Mouse (Mus musculus) hindbrain, embryonic 16.5 days (tissue): ENCODE results near the gene Ercc6. TPM values are rescaled to one million over a fixed set of nuclear protein-coding genes. Genes with fewer than 3 reads are reported as not detected.

Experiments
- ATAC-seq: fragments of 200-750 bp; cut with Nextera tagmentation; 2 replicates; pipeline ENCODE4 v1.8.0; 2017; ENCODE audit warnings: moderate TSS enrichment, moderate library complexity
- H3K27ac ChIP-seq: fragments of 300-500 bp; sonication (generic); 2 replicates; pipeline ENCODE4 v1.5.1; 2014; ENCODE audit warnings: low read depth, mild to moderate bottlenecking, control low read depth, low read length, moderate library complexity
- H3K27me3 ChIP-seq: fragments of 300-500 bp; sonication (generic); replicated peaks from 2 replicates; pipeline ENCODE4 v1.6.1; 2014; ENCODE audit warnings: low read length; ENCODE audit not compliant: control insufficient read depth, insufficient read depth
- H3K36me3 ChIP-seq: fragments of 300-500 bp; sonication (generic); 2 replicates; pipeline ENCODE4 v1.6.1; 2014; ENCODE audit warnings: mild to moderate bottlenecking, low read length, moderate library complexity, mixed read lengths; ENCODE audit not compliant: control insufficient read depth, insufficient read depth
- H3K4me1 ChIP-seq: fragments of 300-500 bp; sonication (generic); 2 replicates; pipeline ENCODE4 v1.6.1; 2014; ENCODE audit warnings: low read depth, low read length; ENCODE audit not compliant: control insufficient read depth, insufficient read depth
- H3K4me2 ChIP-seq: fragments of 300-500 bp; sonication (generic); 2 replicates; pipeline ENCODE4 v1.6.1; 2014; ENCODE audit warnings: mild to moderate bottlenecking, low read length, control low read depth, moderate library complexity
- H3K4me3 ChIP-seq: fragments of 300-500 bp; sonication (generic); 2 replicates; pipeline ENCODE4 v1.5.1; 2014; ENCODE audit warnings: mild to moderate bottlenecking, low read length, control low read depth, moderate library complexity
- H3K9ac ChIP-seq: fragments of 300-500 bp; sonication (generic); 2 replicates; pipeline ENCODE4 v1.6.1; 2014; ENCODE audit warnings: low read depth, mild to moderate bottlenecking, control low read depth, low read length, moderate library complexity
- H3K9me3 ChIP-seq: fragments of 300-500 bp; sonication (generic); 2 replicates; pipeline ENCODE4 v1.6.1; 2014; ENCODE audit warnings: mild to moderate bottlenecking, low read length, moderate library complexity; ENCODE audit not compliant: control insufficient read depth
- WGBS: fragments of 180-500 bp; shearing (Covaris S2); extraction: QIAGEN DNeasy Blood & Tissue Kit; methylation state at CpG from one replicate; pipeline ENCODE4 v1.1.7; 2014; 5-methylcytosine and 5-hydroxymethylcytosine counted together
- polyA plus RNA-seq: library from polyadenylated mRNA; unstranded; fragments of >200 nt; fragmentation: Nextera tagmentation; extraction: Ambion mirVana; gene quantifications from 2 replicates; pipeline ENCODE4 v1.2.1, GENCODE M21; 2015

The Ercc6 gene
- polyA plus RNA-seq, 1 experiment from 2014 or later: 24.2 TPM

GRCm38 (mm10) chr14:32606316-32606715 is 93.0 kb downstream of the Ercc6 start:
- no peak overlapping the region for H3K27ac ChIP-seq

DNA sequence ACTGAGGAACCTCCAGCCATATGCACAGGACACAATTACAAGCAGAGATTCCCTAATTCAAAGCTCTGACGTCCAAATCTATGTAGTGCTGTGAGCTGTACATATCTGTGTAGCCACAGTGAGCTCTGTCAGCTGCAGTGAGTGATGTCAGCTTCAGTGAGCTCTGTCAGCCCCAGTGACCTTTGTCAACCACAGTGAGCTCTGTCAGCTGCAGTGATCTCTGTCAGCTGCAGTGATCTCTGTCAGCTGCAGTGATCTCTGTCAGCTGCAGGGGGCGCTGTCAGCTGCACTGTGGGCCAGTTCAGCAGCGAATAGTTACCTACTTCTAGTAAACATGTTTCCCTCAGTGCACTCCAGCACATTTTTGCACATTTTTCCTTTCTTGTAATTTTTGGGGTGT is 96.1 kb downstream of the Ercc6 start:
- H3K27me3 ChIP-seq: no peaks in the 10 kb centered on the region
- H3K4me2 ChIP-seq: no peak overlapping the region
- no peaks in the 10 kb centered on the region for H3K36me3 ChIP-seq
- 25% methylated on average over 3 of the region's 3 CpGs for WGBS
- H3K9me3 ChIP-seq: no peaks in the 10 kb centered on the region
- no peak overlapping the region for H3K27ac ChIP-seq
- peaks cover 3% of the 10 kb centered on the region; the same call in 1 of the 2 replicates for H3K4me1 ChIP-seq
- no peak overlapping the region for H3K4me3 ChIP-seq
- no peak overlapping the region for H3K9ac ChIP-seq
- ATAC-seq: no peak

More at GRCm38 (mm10) chr14:32606316-32606715, 93.0 kb downstream of the Ercc6 start:
- Histone ChIP-seq H3K9ac (no peak overlapping the region), H3K36me3 (no peaks in the 10 kb centered on the region), H3K9me3 (no peaks in the 10 kb centered on the region), H3K4me2 (no peak overlapping the region), H3K27me3 (peaks cover 11% of the 10 kb centered on the region), H3K4me1 (peaks cover 3% of the 10 kb centered on the region; the same call in 1 of the 2 replicates), H3K4me3 (no peak overlapping the region)
- WGBS: 38% methylated on average over 8 of the region's 8 CpGs
- ATAC-seq: no peak

DNA sequence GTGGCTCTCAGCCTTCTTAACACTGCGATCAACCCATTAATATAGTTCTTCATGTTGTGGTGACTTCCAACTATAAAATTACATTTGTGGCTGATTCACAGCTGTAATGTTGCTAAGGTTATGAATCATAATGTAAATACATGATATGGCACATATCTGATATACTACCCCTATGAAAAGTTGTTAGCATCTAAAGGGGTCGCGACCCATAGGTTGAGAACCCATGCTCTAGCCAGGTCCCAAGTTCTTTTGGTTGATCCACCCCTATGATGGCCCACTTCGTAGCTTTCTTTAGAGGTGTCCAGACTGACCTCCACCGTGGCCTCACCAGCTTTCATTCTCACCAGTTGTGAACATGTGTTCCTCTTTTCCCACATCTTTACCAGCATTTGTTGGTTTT is 103.9 kb downstream of the Ercc6 start:
- H3K9me3 ChIP-seq: no peaks in the 10 kb centered on the region
- H3K4me3 ChIP-seq: no peak overlapping the region
- 94% methylated on average over 5 of the region's 5 CpGs for WGBS
- H3K4me1 ChIP-seq: no peaks in the 10 kb centered on the region
- H3K9ac ChIP-seq: no peak overlapping the region
- no peaks in the 10 kb centered on the region for H3K27me3 ChIP-seq
- H3K4me2 ChIP-seq: no peak overlapping the region
- H3K36me3 ChIP-seq: no peaks in the 10 kb centered on the region
- no peak overlapping the region for H3K27ac ChIP-seq
- no peak for ATAC-seq

DNA sequence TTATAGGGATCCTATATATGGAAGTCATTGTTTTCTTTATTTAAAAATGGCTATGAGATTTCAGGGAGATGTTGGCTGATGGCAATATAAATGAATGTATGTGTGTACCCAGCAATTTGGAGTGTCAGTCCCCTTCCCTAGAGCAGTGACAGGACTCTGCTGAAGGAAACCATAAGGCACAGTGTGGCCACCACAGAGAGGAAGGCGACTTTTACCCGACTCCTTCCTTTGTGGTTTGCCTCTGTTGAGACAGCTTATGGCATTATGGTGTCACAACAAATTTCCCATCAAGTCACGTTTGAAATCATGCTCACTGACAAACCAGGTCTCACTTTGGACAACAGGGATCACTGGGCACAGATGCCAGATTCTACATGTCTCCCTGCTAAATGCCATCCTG is 110.9 kb downstream of the Ercc6 start:
- no peak overlapping the region for H3K9ac ChIP-seq
- H3K27ac ChIP-seq: no peak overlapping the region
- no peaks in the 10 kb centered on the region for H3K27me3 ChIP-seq
- H3K9me3 ChIP-seq: no peaks in the 10 kb centered on the region
- no peaks in the 10 kb centered on the region for H3K36me3 ChIP-seq
- no peak for ATAC-seq
- H3K4me2 ChIP-seq: no peak overlapping the region
- H3K4me3 ChIP-seq: no peak overlapping the region
- no peaks in the 10 kb centered on the region for H3K4me1 ChIP-seq
- WGBS: 81% methylated on average over 3 of the region's 3 CpGs

GRCm38 (mm10) chr14:32624811-32625210 is 111.5 kb downstream of the Ercc6 start:
- no peak overlapping the region for H3K27ac ChIP-seq
- no peak overlapping the region for H3K4me2 ChIP-seq
- no peak for ATAC-seq
- H3K27me3 ChIP-seq: no peaks in the 10 kb centered on the region
- H3K9ac ChIP-seq: no peak overlapping the region
- no peaks in the 10 kb centered on the region for H3K36me3 ChIP-seq
- no peaks in the 10 kb centered on the region for H3K9me3 ChIP-seq
- H3K4me1 ChIP-seq: no peaks in the 10 kb centered on the region
- 93% methylated on average over 7 of the region's 7 CpGs for WGBS
- H3K4me3 ChIP-seq: no peak overlapping the region

- H3K9me3 ChIP-seq: no peaks in the 10 kb centered on the region
- WGBS: 48% methylated on average over 2 of the region's 2 CpGs
Measured at GRCm38 (mm10) chr14:32627271-32627670, 114.0 kb downstream of the Ercc6 start.

DNA sequence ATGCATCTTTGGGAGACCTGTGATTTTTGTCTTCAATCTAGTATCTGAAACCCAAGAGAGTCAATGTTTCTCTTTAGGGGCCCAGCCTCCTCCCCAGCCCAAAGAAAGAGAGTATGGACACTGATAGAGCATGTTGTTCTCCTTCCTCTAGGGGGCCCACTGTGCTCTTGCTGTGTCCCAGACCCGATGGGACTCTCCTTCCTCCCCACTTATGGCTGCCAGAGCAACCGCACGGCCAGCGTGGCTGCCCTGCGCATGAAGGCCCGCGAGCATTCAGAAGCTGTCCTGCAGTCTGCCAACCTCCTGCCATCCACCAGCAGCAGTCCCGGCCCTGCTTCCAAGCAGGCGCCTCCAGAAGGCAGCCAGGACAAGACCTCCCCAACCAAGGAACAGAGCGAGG is 115.3 kb downstream of the Ercc6 start:
- H3K27me3 ChIP-seq: no peaks in the 10 kb centered on the region
- no peak overlapping the region for H3K9ac ChIP-seq
- no peaks in the 10 kb centered on the region for H3K36me3 ChIP-seq
- no peaks in the 10 kb centered on the region for H3K4me1 ChIP-seq
- ATAC-seq: no peak
- H3K4me3 ChIP-seq: no peak overlapping the region
- no peak overlapping the region for H3K4me2 ChIP-seq
- H3K27ac ChIP-seq: no peak overlapping the region
- H3K9me3 ChIP-seq: no peaks in the 10 kb centered on the region
- 41% methylated on average over 10 of the region's 10 CpGs for WGBS

More at GRCm38 (mm10) chr14:32627271-32627670, 114.0 kb downstream of the Ercc6 start:
- H3K9ac ChIP-seq: no peak overlapping the region
- no peak overlapping the region for H3K4me2 ChIP-seq
- no peaks in the 10 kb centered on the region for H3K36me3 ChIP-seq
- no peaks in the 10 kb centered on the region for H3K27me3 ChIP-seq
- no peak overlapping the region for H3K4me3 ChIP-seq
- ATAC-seq: no peak
- no peak overlapping the region for H3K27ac ChIP-seq
- H3K4me1 ChIP-seq: no peaks in the 10 kb centered on the region

Other genes with a start within 250 kb of the Ercc6 start
- 20.9 and 24.6 TPM in 2 replicates for gene Ogdhl, start 191.5 kb upstream of the Ercc6 start, polyA plus RNA-seq
- 0.74 and 0.95 TPM in 2 replicates for gene 1700024G13Rik, start 125.1 kb upstream of the Ercc6 start, polyA plus RNA-seq
- gene Slc18a3, start 48.7 kb upstream of the Ercc6 start, polyA plus RNA-seq: 22.0 and 26.4 TPM in 2 replicates
- gene Chat, start 47.5 kb upstream of the Ercc6 start, polyA plus RNA-seq: 2.8 and 3.3 TPM in 2 replicates
- gene Prrxl1, start 85.9 kb downstream of the Ercc6 start, polyA plus RNA-seq: 50.8 and 53.8 TPM in 2 replicates
- gene 3425401B19Rik, start 171.8 kb downstream of the Ercc6 start, polyA plus RNA-seq: 0.06 and 0.21 TPM in 2 replicates